Mouse (Mus musculus) ES-Bruce4 (cell line): ENCODE measurements around the gene Diras1. TPM values are rescaled to one million over a fixed set of nuclear protein-coding genes. Genes with fewer than 3 reads are reported as not detected.
A peak's percentile ranks its signal among the peaks of the same experiment; 100 is the strongest.

Experiments
- H3K27ac ChIP-seq: 2 replicates; pipeline ENCODE4 v1.5.1; 2012; ENCODE audit warnings: low read length, inconsistent platforms; ENCODE audit not compliant: insufficient read depth
- H3K27me3 ChIP-seq: 2 replicates; pipeline ENCODE4 v1.6.1; 2012; ENCODE audit warnings: mild to moderate bottlenecking, low read length, inconsistent platforms; ENCODE audit not compliant: control insufficient read depth, poor library complexity, insufficient read depth, severe bottlenecking
- H3K36me3 ChIP-seq: 2 replicates; pipeline ENCODE4 v1.6.1; 2012; ENCODE audit warnings: inconsistent platforms, mild to moderate bottlenecking, low read length, moderate library complexity; ENCODE audit not compliant: control insufficient read depth, poor library complexity, insufficient read depth, severe bottlenecking
- H3K4me1 ChIP-seq: one replicate; pipeline ENCODE4 v1.8.1; 2011; ENCODE audit warnings: low read length; ENCODE audit not compliant: control insufficient read depth, insufficient read depth
- H3K4me3 ChIP-seq: 2 replicates; pipeline ENCODE4 v1.5.1; 2011; ENCODE audit warnings: low read depth, mild to moderate bottlenecking, low read length
- H3K9ac ChIP-seq: 2 replicates; pipeline ENCODE4 v1.6.1; 2012; ENCODE audit warnings: low read depth, mild to moderate bottlenecking, inconsistent platforms; ENCODE audit not compliant: poor library complexity, severe bottlenecking
- H3K9me3 ChIP-seq: replicated peaks from 2 replicates; pipeline ENCODE4 v1.6.1; 2012; ENCODE audit warnings: mild to moderate bottlenecking, low read length, inconsistent platforms; ENCODE audit not compliant: control insufficient read depth, poor library complexity, insufficient read depth, severe bottlenecking
- CTCF ChIP-seq: IDR thresholded peaks from one replicate; pipeline ENCODE4 v1.8.1; 2011; ENCODE audit warnings: low read depth, low read length
- EP300 ChIP-seq: IDR thresholded peaks from 2 replicates; pipeline ENCODE4 v1.6.1; 2011; ENCODE audit warnings: low read depth, low read length; ENCODE audit not compliant: insufficient read depth
- POLR2A ChIP-seq: IDR thresholded peaks from one replicate; pipeline ENCODE4 v1.8.1; 2011; ENCODE audit warnings: low read length; ENCODE audit not compliant: insufficient read depth
- polyA plus RNA-seq: library from polyadenylated mRNA; stranded (reverse); fragments of >200 nt; gene quantifications from 2 replicates; pipeline ENCODE4 v1.2.4, GENCODE M21; 2011; ENCODE audit warnings: low read depth; ENCODE audit not compliant: missing spikeins, insufficient read depth, insufficient read length

The Diras1 gene
- polyA plus RNA-seq, 1 experiment = 0.27 TPM

GRCm38 (mm10) chr10:80987709-80988441, 37.6 kb downstream of the Diras1 start:
- TF ChIP-seq POLR2A (no peak), CTCF (peak; percentile 97), EP300 (peak; percentile 54; the same call in 1 of the 2 replicates)
- no peak overlapping the region for H3K4me3 ChIP-seq
- H3K36me3 ChIP-seq = no peaks in the 10 kb centered on the region
- H3K27me3 ChIP-seq = no peaks in the 10 kb centered on the region
- no peak overlapping the region for H3K9ac ChIP-seq
- no peaks in the 10 kb centered on the region for H3K9me3 ChIP-seq
- H3K27ac ChIP-seq = no peak overlapping the region
- H3K4me1 ChIP-seq = no peaks in the 10 kb centered on the region

DNA sequence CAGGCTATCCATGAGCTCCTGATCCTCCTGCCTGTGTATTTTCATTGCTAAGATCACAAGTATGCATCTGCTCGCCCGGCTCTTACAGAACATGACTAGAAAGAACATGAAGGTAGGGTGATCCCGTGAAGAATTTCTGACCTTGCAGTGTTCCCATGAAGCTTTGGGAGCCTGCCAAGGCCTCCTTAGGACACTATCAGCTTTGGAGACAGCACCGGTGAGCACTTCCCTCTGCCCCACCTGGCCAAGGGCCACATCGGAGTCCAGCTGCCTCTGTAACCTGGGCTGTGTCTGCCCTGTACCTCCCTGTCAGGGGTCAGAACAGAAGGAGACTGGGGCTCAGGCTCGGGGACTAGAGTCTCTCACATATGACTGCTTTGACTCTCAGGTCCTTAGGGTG, 38.7 kb downstream of the Diras1 start:
- H3K36me3 ChIP-seq = no peaks in the 10 kb centered on the region
- no peaks in the 10 kb centered on the region for H3K27me3 ChIP-seq
- TF ChIP-seq POLR2A (no peak), CTCF (no peak), EP300 (no peak)
- no peaks in the 10 kb centered on the region for H3K4me1 ChIP-seq
- H3K9me3 ChIP-seq = no peaks in the 10 kb centered on the region
- no peak overlapping the region for H3K4me3 ChIP-seq
- H3K9ac ChIP-seq = no peak overlapping the region
- H3K27ac ChIP-seq = no peak overlapping the region

GRCm38 (mm10) chr10:80985970-80986701, 39.3 kb downstream of the Diras1 start:
- Histone ChIP-seq H3K4me3 (peak overlapping the region; percentile 39), H3K27me3 (no peaks in the 10 kb centered on the region)

DNA sequence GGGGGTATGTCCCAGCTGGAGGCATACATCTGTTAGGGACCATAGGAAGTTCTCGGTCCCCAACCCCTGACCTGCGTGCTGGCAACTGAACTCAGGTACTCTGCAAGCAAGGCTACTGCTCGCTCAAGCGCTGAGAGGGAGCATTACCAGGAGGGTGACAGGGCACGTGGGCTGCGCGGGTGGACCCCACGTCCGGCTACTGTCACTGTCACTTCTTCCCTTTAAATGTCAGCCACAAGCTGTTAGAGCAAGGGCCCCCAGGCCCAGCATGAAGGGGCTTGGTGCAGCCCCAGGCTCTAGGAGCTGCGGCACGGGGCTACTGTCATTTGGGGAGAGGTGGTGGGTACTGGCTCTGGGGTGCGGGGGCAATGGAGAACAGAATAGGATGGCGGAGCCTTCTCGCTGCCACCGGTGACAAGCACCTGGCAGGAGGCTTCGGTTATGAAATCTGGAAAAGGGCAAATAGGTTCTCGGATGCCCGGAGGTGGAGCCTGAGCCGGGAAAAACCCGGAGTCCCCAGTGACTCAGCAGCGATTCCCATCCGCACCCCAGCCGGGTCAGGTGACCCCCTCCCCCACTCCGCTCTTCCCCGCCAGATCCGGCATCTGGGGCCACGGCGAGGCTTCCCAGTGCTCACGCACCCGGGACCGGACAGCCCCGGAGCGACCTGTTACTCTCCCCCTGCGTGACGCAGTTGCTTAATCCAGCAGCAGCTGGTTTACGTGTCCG, 40.1 kb downstream of the Diras1 start:
- H3K27ac ChIP-seq = no peak overlapping the region
- TF ChIP-seq CTCF (no peak), EP300 (no peak)
- H3K4me3 ChIP-seq = peak overlapping the region; percentile 39
- no peaks in the 10 kb centered on the region for H3K36me3 ChIP-seq
- no peaks in the 10 kb centered on the region for H3K4me1 ChIP-seq
- H3K9ac ChIP-seq = peak overlapping the region; percentile 31; the same call in 1 of the 2 replicates
- H3K27me3 ChIP-seq = no peaks in the 10 kb centered on the region
- no peaks in the 10 kb centered on the region for H3K9me3 ChIP-seq

More at GRCm38 (mm10) chr10:80985970-80986701, 39.3 kb downstream of the Diras1 start:
- Histone ChIP-seq H3K4me1 (no peaks in the 10 kb centered on the region), H3K9me3 (no peaks in the 10 kb centered on the region), H3K9ac (peak overlapping the region; percentile 31; the same call in 1 of the 2 replicates), H3K36me3 (no peaks in the 10 kb centered on the region), H3K27ac (no peak overlapping the region)
- no peak for TF ChIP-seq CTCF
- no peak for TF ChIP-seq POLR2A
- TF ChIP-seq EP300 = no peak

DNA sequence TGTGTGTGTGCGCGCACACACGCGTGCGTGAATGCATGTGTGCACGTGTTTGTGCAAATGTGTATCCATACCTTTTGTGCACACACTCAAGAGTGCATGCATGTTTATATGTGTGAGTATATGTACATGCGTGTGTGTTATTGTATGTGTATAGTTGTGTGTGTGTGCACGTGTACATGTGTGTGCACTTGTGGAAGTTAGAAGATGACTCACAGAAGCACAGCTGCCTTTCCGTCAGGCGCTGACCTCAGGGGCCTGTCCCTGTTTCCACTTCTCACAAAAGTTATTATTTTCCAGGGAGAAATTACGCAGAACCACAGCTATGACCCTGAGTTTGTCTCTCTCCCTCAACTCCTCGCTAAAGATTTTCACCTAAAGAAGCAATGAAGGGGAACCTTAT, 41.2 kb downstream of the Diras1 start:
- no peaks in the 10 kb centered on the region for H3K4me1 ChIP-seq
- H3K9me3 ChIP-seq = no peaks in the 10 kb centered on the region
- H3K27ac ChIP-seq = no peak overlapping the region
- no peaks in the 10 kb centered on the region for H3K27me3 ChIP-seq
- no peak overlapping the region for H3K4me3 ChIP-seq
- H3K9ac ChIP-seq = no peak overlapping the region
- H3K36me3 ChIP-seq = no peaks in the 10 kb centered on the region
- TF ChIP-seq EP300 (no peak), POLR2A (no peak), CTCF (no peak)
